ENCODE assay signal across 16 mouse cellular contexts in the genomic region with DNA sequence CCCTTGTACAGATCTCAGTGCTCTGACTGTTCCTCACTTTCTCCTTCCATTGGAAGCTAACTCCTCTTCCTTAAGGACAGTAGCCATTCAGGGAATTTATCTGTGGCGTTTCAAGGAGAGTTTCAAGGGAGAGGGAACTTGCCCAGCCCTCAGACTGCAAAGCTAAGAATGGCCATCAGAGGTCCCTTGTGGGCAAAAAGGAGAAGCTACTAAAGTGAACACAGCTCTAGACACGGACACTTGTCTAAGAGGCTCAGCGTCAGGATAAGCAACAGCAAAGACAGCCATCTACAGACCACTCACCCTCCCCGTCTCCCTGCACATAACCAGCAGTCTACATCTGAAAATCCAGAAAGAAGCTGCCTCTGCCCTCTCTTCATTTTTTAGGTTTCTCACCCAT. TPM values are rescaled to one million over a fixed set of nuclear protein-coding genes. Genes with fewer than 3 reads are reported as not detected.
DNase-seq lines count a peak whose midpoint lies in the region; ATAC-seq and TF ChIP-seq lines count a peak whose summit lies in the region.
"Had no signal": no experiment of that assay in that cellular context is flagged by ENCODE, and none has a peak within 500 bp of the region (broad histone marks: within the 10 kb centered on the region; RNA-seq: fewer than 3 reads in every experiment).

No protein-coding gene starts in this region.

- peaks cover 63% of the 10 kb centered on the region for H3K27me3 ChIP-seq in Patski
- H3K27me3 ChIP-seq: hindbrain, embryonic 15.5 days; neural tube, embryonic 12.5 days had no signal

- peak; percentile 15 for DNase-seq in embryo, embryonic 10 days (ENCODE audit: low spot score)
- no peak for DNase-seq in embryo, embryonic 11 days
- peak; percentile 8 for DNase-seq in lung, postnatal 36 days
- no peak for DNase-seq in lung, adult 18-20 months
- no peak for DNase-seq in Patski (ENCODE audit: low read depth, low spot score)
- DNase-seq in gastrocnemius, adult 18-20 months (ENCODE audit: low spot score), result no peak
- no peak for DNase-seq in cerebellum, adult 11 months
- DNase-seq: cerebellum, adult 9-11 months; gastrocnemius, postnatal 14 days; kidney, postnatal 36 days; right cerebral cortex, adult 18-20 months had no signal

- in situ Hi-C loops in Patski (cut with MboI; ENCODE audit: low pct_unique_long_range_greater_than_20kb), result no loop called here

- POLR2A ChIA-PET in Patski (lab: Charles Lee), result interaction anchor here (0.7 kb wide), 1 partner anchor 16 kb away, joined by 3 read pairs; no protein-coding TSS in a partner anchor

- ATAC-seq in Patski, result no peak
- 0 out of 2 replicates have a peak, but pooled peaks have one; percentile 17 for ATAC-seq in monocyte, adult 5-6 weeks (replicated peaks; ENCODE audit: insufficient number of reproducible peaks, low FRiP score, low TSS enrichment, poor library complexity, severe bottlenecking)

- CTCF ChIA-PET in Patski (lab: Charles Lee), result interaction anchor here (0.8 kb wide), 1 partner anchor 9 kb away, joined by 4 read pairs; no protein-coding TSS in a partner anchor

- TF ChIP-seq CTCF in Patski (IDR thresholded peaks at IDR 0.05), result peak; percentile 32

RNA-seq across cellular contexts. Expression of gene Tshb, which starts 4.9 kb away (rescaled TPM):
- not detected for polyA plus RNA-seq in Patski (2021)
- not detected in 3 replicates for total RNA-seq in monocyte, adult 5-6 weeks (2017)
- total RNA-seq in gastrocnemius, adult 18-20 months (2021), result not detected
- total RNA-seq: gastrocnemius, postnatal 14 days; left cerebral cortex, adult 8-10 months; liver, adult 2 months had no signal
- polyA plus RNA-seq: liver, adult 2 months had no signal

RNA-seq across cellular contexts. Expression of gene Tspan2, which starts 53.0 kb away (rescaled TPM):
- 0.54 TPM for polyA plus RNA-seq in Patski (2021)
- 6.2 to 8.1 TPM (median 7.8 TPM) in 3 replicates for total RNA-seq in monocyte, adult 5-6 weeks (2017)
- 1 to 10 TPM; 5.0 to 6.4 TPM for total RNA-seq in gastrocnemius, adult 18-20 months (2021)

Comparison
In these comparisons a context has a peak if more than half of its experiments do, and no peak if none do; other contexts are left out.
1. DNase-seq: peak in embryo, embryonic 10 days (single experiment) and lung, postnatal 36 days (single experiment); none in embryo, embryonic 11 days (single experiment), lung, adult 18-20 months (0 of 2), Patski (single experiment), gastrocnemius, adult 18-20 months (single experiment) and cerebellum, adult 11 months (single experiment).